Mouse (Mus musculus) brain, embryonic 14.5 days (tissue): ENCODE measurements at regions not wholly inside any gene's neighbourhood (a gene's known extent, or its start where the extent isn't known, plus 50 kb on each side); places are given as distances from the start of the nearest gene placed in this dataset.

Source experiments
- CTCF ChIP-seq: fragments of 200-500 bp; IDR thresholded peaks from 2 replicates; pipeline ENCODE4 v1.5.1; 2012; ENCODE audit warnings: inconsistent platforms, mild to moderate bottlenecking, moderate library complexity, borderline replicate concordance; ENCODE audit not compliant: insufficient read depth, insufficient read length; ENCODE audit errors: extremely low read depth
- POLR2A ChIP-seq: fragments of 200-500 bp; IDR thresholded peaks from 2 replicates; pipeline ENCODE4 v1.6.1; 2012; ENCODE audit warnings: mild to moderate bottlenecking, inconsistent platforms, borderline replicate concordance; ENCODE audit not compliant: poor library complexity, insufficient read depth, insufficient read length, severe bottlenecking; ENCODE audit errors: extremely low read depth

GRCm38 (mm10) chr1:13840309-13840622 is 2252.9 kb downstream of the 4930444P10Rik start:
- TF ChIP-seq POLR2A, result no peak
- TF ChIP-seq CTCF, result no peak
